Mouse (Mus musculus) lung, postnatal 0 days (tissue): ENCODE measurements at regions not wholly inside any gene's neighbourhood (a gene's known extent, or its start where the extent isn't known, plus 50 kb on each side); places are given as distances from the start of the nearest gene placed in this dataset.

Source experiments
- CTCF ChIP-seq: IDR thresholded peaks from 2 replicates; pipeline ENCODE4 v1.5.1; 2016; ENCODE audit warnings: antibody characterized with exemption, mild to moderate bottlenecking
- EP300 ChIP-seq: IDR thresholded peaks from 2 replicates; pipeline ENCODE4 v1.6.1; 2016; ENCODE audit warnings: antibody characterized with exemption, mild to moderate bottlenecking, control low read depth

- TF ChIP-seq CTCF (no peak), EP300 (no peak)
These were observed 58.4 kb downstream of the Foxb1 start for GRCm38 (mm10) chr9:69702156-69702928.
